Mouse (Mus musculus): ENCODE measurements around the gene Mccc1. TPM values are rescaled to one million over a fixed set of nuclear protein-coding genes. Genes with fewer than 3 reads are reported as not detected.

The Mccc1 gene
- total and polyA plus RNA-seq, 2 experiments from 2014 or later, result 7.2 to 19.1 TPM

DNA sequence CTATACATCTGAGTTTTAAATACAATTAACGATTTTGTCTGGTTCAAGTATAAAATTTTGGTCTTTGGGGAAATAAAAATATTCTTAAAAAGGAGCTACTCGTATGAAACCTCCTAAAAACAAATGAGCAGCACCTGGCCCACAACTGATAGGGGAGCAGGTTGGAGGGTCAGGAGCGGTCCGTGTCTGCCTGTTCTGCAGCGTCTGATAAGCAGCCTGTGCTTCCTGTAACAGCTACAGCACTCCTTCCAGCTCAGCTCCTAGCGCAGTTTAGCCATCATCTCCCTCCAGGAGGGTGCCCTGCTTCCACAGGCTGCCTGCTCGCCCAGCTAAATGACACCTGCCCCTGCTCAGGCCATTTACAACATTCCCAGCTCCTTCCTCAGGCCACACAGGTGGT is 77.0 kb downstream of the Mccc1 start:
- Histone ChIP-seq H3K4me3 (ENCODE audit: low read depth, low read length) (no peak overlapping the region), H3K36me3 (ENCODE audit: insufficient read depth, low read length) (no peaks in the 10 kb centered on the region; the same call in 1 of the 2 replicates), H3K4me2 (ENCODE audit: low read depth, low read length, poor library complexity, severe bottlenecking) (no peak overlapping the region), H3K4me1 (ENCODE audit: insufficient read depth, low read length) (no peaks in the 10 kb centered on the region), H3K9me3 (ENCODE audit: low read length) (no peaks in the 10 kb centered on the region), H3K27me3 (ENCODE audit: insufficient read depth, low read length) (no peaks in the 10 kb centered on the region), H3K9ac (replicated peaks; ENCODE audit: low read length, poor library complexity, severe bottlenecking) (no peak overlapping the region), H3K27ac (ENCODE audit: low read depth, low read length) (no peak overlapping the region)
- no peak for TF ChIP-seq CTCF (IDR thresholded peaks at IDR 0.05)
- DNase-seq (ENCODE audit: low spot score) (no peak), ATAC-seq (ENCODE audit: low FRiP score) (no peak)
- WGBS, result 74% methylated on average over 7 of the region's 7 CpGs

DNA sequence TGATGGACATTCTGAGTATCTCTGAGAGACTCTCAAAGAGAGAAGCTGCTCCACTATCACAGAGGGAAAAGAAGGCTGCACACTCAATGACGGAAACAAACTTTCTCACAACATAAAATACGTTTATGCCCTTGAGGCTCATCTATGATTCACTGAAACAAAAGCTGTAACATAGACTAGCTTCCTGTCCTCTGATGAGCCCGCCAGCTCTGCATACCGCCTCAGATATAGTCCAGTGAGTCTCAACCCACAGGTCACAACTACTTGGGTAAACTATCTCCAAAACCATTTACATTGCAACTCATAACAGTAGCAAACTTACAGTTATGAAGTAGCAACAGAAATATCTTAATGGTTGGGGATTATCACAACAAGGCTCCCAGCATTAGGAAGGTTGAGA is 78.0 kb downstream of the Mccc1 start:
- H3K4me1 ChIP-seq (ENCODE audit: insufficient read depth, low read length), result no peaks in the 10 kb centered on the region
- H3K27me3 ChIP-seq (ENCODE audit: insufficient read depth, low read length), result no peaks in the 10 kb centered on the region
- H3K4me2 ChIP-seq (ENCODE audit: low read depth, low read length, poor library complexity, severe bottlenecking), result no peak overlapping the region
- H3K9ac ChIP-seq (replicated peaks; ENCODE audit: low read length, poor library complexity, severe bottlenecking), result no peak overlapping the region
- DNase-seq (ENCODE audit: low spot score) (no peak), ATAC-seq (ENCODE audit: low FRiP score) (no peak)
- TF ChIP-seq CTCF (IDR thresholded peaks at IDR 0.05), result no peak
- H3K4me3 ChIP-seq (ENCODE audit: low read depth, low read length), result no peak overlapping the region
- no peaks in the 10 kb centered on the region for H3K9me3 ChIP-seq (ENCODE audit: low read length)
- H3K36me3 ChIP-seq (ENCODE audit: insufficient read depth, low read length), result peaks cover 5% of the 10 kb centered on the region; the same call in 1 of the 2 replicates
- WGBS, result 81% methylated on average over 4 of the region's 4 CpGs
- H3K27ac ChIP-seq (ENCODE audit: low read depth, low read length), result no peak overlapping the region

DNA sequence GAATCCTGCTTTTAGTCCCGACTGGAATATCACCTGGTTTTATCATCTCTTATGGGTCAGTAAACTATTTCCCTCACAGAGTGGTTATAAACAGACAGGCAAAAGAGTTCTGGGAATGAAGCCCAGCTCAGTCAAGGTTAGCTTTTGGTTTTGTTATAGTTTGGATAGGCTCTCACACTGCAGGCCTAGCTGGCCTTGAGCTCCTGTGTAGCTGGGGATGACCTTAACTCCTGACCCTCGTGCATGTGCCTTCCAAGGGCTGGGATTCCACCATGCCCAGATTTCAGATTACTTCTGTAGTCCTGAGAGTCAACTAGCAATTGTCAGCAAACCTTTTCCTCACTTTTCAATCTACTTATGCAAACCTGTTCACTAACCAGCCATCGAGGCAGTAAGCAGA is 82.2 kb downstream of the Mccc1 start:
- Histone ChIP-seq H3K4me3 (ENCODE audit: low read depth, low read length) (no peak overlapping the region), H3K27me3 (ENCODE audit: insufficient read depth, low read length) (no peaks in the 10 kb centered on the region), H3K4me2 (ENCODE audit: low read depth, low read length, poor library complexity, severe bottlenecking) (no peak overlapping the region), H3K9me3 (ENCODE audit: low read length) (no peaks in the 10 kb centered on the region), H3K27ac (ENCODE audit: low read depth, low read length) (no peak overlapping the region), H3K9ac (replicated peaks; ENCODE audit: low read length, poor library complexity, severe bottlenecking) (no peak overlapping the region), H3K36me3 (ENCODE audit: insufficient read depth, low read length) (peaks cover 5% of the 10 kb centered on the region; the same call in 1 of the 2 replicates), H3K4me1 (ENCODE audit: insufficient read depth, low read length) (no peaks in the 10 kb centered on the region)
- 91% methylated on average over 3 of the region's 3 CpGs for WGBS
- ATAC-seq (ENCODE audit: low FRiP score) (no peak), DNase-seq (ENCODE audit: low spot score) (no peak)
- no peak for TF ChIP-seq CTCF (IDR thresholded peaks at IDR 0.05)

Other genes with a start within 250 kb of the Mccc1 start
- 49.9 and 69.1 TPM in 2 replicates for gene Atp11b, start 246.6 kb downstream of the Mccc1 start, total RNA-seq (2014; rRNA removed)
- gene Atp11b, start 246.6 kb downstream of the Mccc1 start, polyA plus RNA-seq (2015; fragmentation: Nextera tagmentation; extraction: Ambion mirVana), result 36.5 and 36.8 TPM in 2 replicates
- gene Dcun1d1, start 63.2 kb downstream of the Mccc1 start, total RNA-seq (2014; rRNA removed), result 62.0 and 69.0 TPM in 2 replicates
- 108 and 110 TPM in 2 replicates for gene Dcun1d1, start 63.2 kb downstream of the Mccc1 start, polyA plus RNA-seq (2015; fragmentation: Nextera tagmentation; extraction: Ambion mirVana)
- not detected in 2 replicates for gene Ccdc144b, start 52.9 kb upstream of the Mccc1 start, total RNA-seq (2014; rRNA removed)
- gene Ccdc144b, start 52.9 kb upstream of the Mccc1 start, polyA plus RNA-seq (2015; fragmentation: Nextera tagmentation; extraction: Ambion mirVana), result 0.02 TPM in 1 of 2 replicates, not detected in the other
- gene Acad9, start 65.3 kb upstream of the Mccc1 start, total RNA-seq (2014; rRNA removed), result 30.9 and 50.4 TPM in 2 replicates
- 65.6 and 69.1 TPM in 2 replicates for gene Acad9, start 65.3 kb upstream of the Mccc1 start, polyA plus RNA-seq (2015; fragmentation: Nextera tagmentation; extraction: Ambion mirVana)
- gene D3Ertd254e, start 150.3 kb upstream of the Mccc1 start, total RNA-seq (2014; rRNA removed), result 23.1 and 23.4 TPM in 2 replicates
- gene D3Ertd254e, start 150.3 kb upstream of the Mccc1 start, polyA plus RNA-seq (2015; fragmentation: Nextera tagmentation; extraction: Ambion mirVana), result 12.5 and 12.6 TPM in 2 replicates
- 0.24 and 0.33 TPM in 2 replicates for gene Qrfpr, start 221.6 kb upstream of the Mccc1 start, total RNA-seq (2014; rRNA removed)
- gene Qrfpr, start 221.6 kb upstream of the Mccc1 start, polyA plus RNA-seq (2015; fragmentation: Nextera tagmentation; extraction: Ambion mirVana), result 1.8 TPM in 2 replicates